Mouse (Mus musculus) kidney, postnatal 25 days (tissue): Measurements from ENCODE around the gene Plppr1.

Experiments
- DNase-seq, 2 experiments: peaks; one replicate each; pipeline ENCODE4 v3.0.0; 2021; ENCODE audit warnings: mixed read lengths in 2 of 2

Plppr1 gene

GRCm38 (mm10) chr4:49059021-49059401 is at the start of gene Plppr1:
Gene Plppr1, plus strand, starts transcription at chr4:49059273.
- peak; percentile 16 to 50 for DNase-seq

GRCm38 (mm10) chr4:49016701-49017100 is 42.4 kb upstream of the Plppr1 start:
- DNase-seq = no peak

GRCm38 (mm10) chr4:49023221-49023620 is 35.9 kb upstream of the Plppr1 start:
- DNase-seq = no peak

- no peak for DNase-seq
These were observed 20.8 kb upstream of the Plppr1 start for GRCm38 (mm10) chr4:49038311-49038710.

- no peak for DNase-seq
These were observed 19.2 kb upstream of the Plppr1 start for GRCm38 (mm10) chr4:49039854-49040253.

GRCm38 (mm10) chr4:49041655-49042054 is 17.4 kb upstream of the Plppr1 start:
- no peak for DNase-seq

GRCm38 (mm10) chr4:49050628-49051027 is 8.4 kb upstream of the Plppr1 start:
- DNase-seq = no peak

- DNase-seq = no peak
These were observed 1.2 kb upstream of the Plppr1 start for GRCm38 (mm10) chr4:49057916-49058315.

- DNase-seq = peak in 1 of 2 experiments; percentile 34
These were observed 516 bp upstream of the Plppr1 start for GRCm38 (mm10) chr4:49058557-49058956.

- peak; percentile 33 to 58 for DNase-seq
These were observed 619 bp downstream of the Plppr1 start for GRCm38 (mm10) chr4:49059402-49060381.

GRCm38 (mm10) chr4:49069471-49069870 is 10.4 kb downstream of the Plppr1 start:
- DNase-seq = no peak

GRCm38 (mm10) chr4:49072886-49073285 is 13.8 kb downstream of the Plppr1 start:
- DNase-seq = peak in 1 of 2 experiments; percentile 70

GRCm38 (mm10) chr4:49075881-49076280 is 16.8 kb downstream of the Plppr1 start:
- DNase-seq = no peak

- DNase-seq = no peak
These were observed 20.3 kb downstream of the Plppr1 start for GRCm38 (mm10) chr4:49079399-49079798.

- no peak for DNase-seq
These were observed 29.1 kb downstream of the Plppr1 start for GRCm38 (mm10) chr4:49088205-49088604.

- no peak for DNase-seq
These were observed 31.4 kb downstream of the Plppr1 start for GRCm38 (mm10) chr4:49090461-49090860.

- no peak for DNase-seq
These were observed 40.4 kb downstream of the Plppr1 start for GRCm38 (mm10) chr4:49099448-49099847.

- DNase-seq = no peak
These were observed 43.1 kb downstream of the Plppr1 start for GRCm38 (mm10) chr4:49101934-49102768.

GRCm38 (mm10) chr4:49102769-49103193 is 43.7 kb downstream of the Plppr1 start:
- DNase-seq = no peak

- DNase-seq = peak in 1 of 2 experiments; percentile 14
These were observed 45.8 kb downstream of the Plppr1 start for GRCm38 (mm10) chr4:49104860-49105259.

- DNase-seq = no peak
These were observed 48.8 kb downstream of the Plppr1 start for GRCm38 (mm10) chr4:49107895-49108294.

GRCm38 (mm10) chr4:49108371-49108770 is 49.3 kb downstream of the Plppr1 start:
- DNase-seq = no peak

GRCm38 (mm10) chr4:49109989-49110388 is 50.9 kb downstream of the Plppr1 start:
- DNase-seq = no peak
